Mouse (Mus musculus) neural tube, embryonic 11.5 days (tissue): ENCODE measurements around the gene Dlgap1. TPM values are rescaled to one million over a fixed set of nuclear protein-coding genes. Genes with fewer than 3 reads are reported as not detected.

Source experiments
- ATAC-seq: fragments of 200-750 bp; cut with Nextera tagmentation; 2 replicates; pipeline ENCODE4 v1.8.0; 2017; ENCODE audit warnings: moderate number of reproducible peaks, mild to moderate bottlenecking, moderate TSS enrichment, moderate library complexity; ENCODE audit not compliant: insufficient read depth, low FRiP score, low TSS enrichment
- DNase-seq: peaks from one replicate; pipeline ENCODE4 v3.0.0-alpha.2; 2015; ENCODE audit warnings: low spot score
- H3K27ac ChIP-seq: fragments of 300-500 bp; sonication (generic); 2 replicates; pipeline ENCODE4 v1.5.1; 2014; ENCODE audit warnings: low read depth, mild to moderate bottlenecking, low read length
- H3K27me3 ChIP-seq: fragments of 300-500 bp; sonication (generic); 2 replicates; pipeline ENCODE4 v1.6.1; 2014; ENCODE audit warnings: mild to moderate bottlenecking, low read length, mixed read lengths; ENCODE audit not compliant: control insufficient read depth, insufficient read depth
- H3K36me3 ChIP-seq: fragments of 300-500 bp; sonication (generic); 2 replicates; pipeline ENCODE4 v1.6.1; 2014; ENCODE audit warnings: mild to moderate bottlenecking, low read length, moderate library complexity, mixed read lengths; ENCODE audit not compliant: control insufficient read depth, insufficient read depth
- H3K4me1 ChIP-seq: fragments of 300-500 bp; sonication (generic); 2 replicates; pipeline ENCODE4 v1.6.1; 2014; ENCODE audit warnings: low read length, mixed read lengths; ENCODE audit not compliant: control insufficient read depth, insufficient read depth
- H3K4me2 ChIP-seq: fragments of 300-500 bp; sonication (generic); 2 replicates; pipeline ENCODE4 v1.6.1; 2014; ENCODE audit warnings: low read depth, mild to moderate bottlenecking, moderate library complexity
- H3K4me3 ChIP-seq: fragments of 300-500 bp; sonication (generic); 2 replicates; pipeline ENCODE4 v1.5.1; 2014; ENCODE audit warnings: low read depth, low read length
- H3K9ac ChIP-seq: fragments of 300-500 bp; sonication (generic); 2 replicates; pipeline ENCODE4 v1.6.1; 2014; ENCODE audit warnings: mild to moderate bottlenecking, low read length
- H3K9me3 ChIP-seq: fragments of 300-500 bp; sonication (generic); 2 replicates; pipeline ENCODE4 v1.6.1; 2016; ENCODE audit warnings: low read length; ENCODE audit not compliant: control insufficient read depth
- WGBS: fragments of 180-500 bp; shearing (Covaris S2); extraction: QIAGEN DNeasy Blood & Tissue Kit; methylation state at CpG from one replicate; pipeline ENCODE4 v1.1.7; 2014; 5-methylcytosine and 5-hydroxymethylcytosine counted together
- polyA plus RNA-seq: library from polyadenylated mRNA; unstranded; fragments of >200 nt; fragmentation: Nextera tagmentation; extraction: Ambion mirVana; gene quantifications from 2 replicates; pipeline ENCODE4 v1.2.1, GENCODE M21; 2014

Gene Dlgap1
- polyA plus RNA-seq, 1 experiment from 2014 or later: 5.9 TPM

DNA sequence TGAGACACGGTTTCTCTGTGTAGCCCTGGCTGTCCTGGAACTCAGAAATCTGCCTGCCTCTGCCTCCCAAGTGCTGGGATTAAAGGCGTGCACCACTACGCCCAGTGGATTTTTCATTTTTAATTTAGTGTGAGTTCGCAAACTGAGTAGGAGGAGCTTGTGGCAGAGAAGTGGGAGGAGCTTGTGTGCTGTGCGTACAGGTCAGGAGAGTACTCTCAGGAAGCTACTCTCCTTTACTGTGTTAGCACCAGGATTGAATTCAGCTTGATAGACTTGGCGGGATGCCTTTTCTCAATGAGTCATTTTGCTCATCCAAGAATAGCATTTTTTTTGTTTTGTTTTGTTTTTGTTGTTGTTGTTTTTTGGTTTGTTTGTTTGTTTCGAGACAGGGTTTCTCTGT is 793.1 kb downstream of the Dlgap1 start:
- Histone ChIP-seq H3K27ac (no peak overlapping the region), H3K36me3 (no peaks in the 10 kb centered on the region), H3K4me3 (no peak overlapping the region), H3K9me3 (no peaks in the 10 kb centered on the region), H3K4me1 (no peaks in the 10 kb centered on the region), H3K27me3 (no peaks in the 10 kb centered on the region), H3K9ac (no peak overlapping the region), H3K4me2 (no peak overlapping the region)
- ATAC-seq: no peak
- DNase-seq: no peak
- 98% methylated on average over 7 of the region's 7 CpGs for WGBS

DNA sequence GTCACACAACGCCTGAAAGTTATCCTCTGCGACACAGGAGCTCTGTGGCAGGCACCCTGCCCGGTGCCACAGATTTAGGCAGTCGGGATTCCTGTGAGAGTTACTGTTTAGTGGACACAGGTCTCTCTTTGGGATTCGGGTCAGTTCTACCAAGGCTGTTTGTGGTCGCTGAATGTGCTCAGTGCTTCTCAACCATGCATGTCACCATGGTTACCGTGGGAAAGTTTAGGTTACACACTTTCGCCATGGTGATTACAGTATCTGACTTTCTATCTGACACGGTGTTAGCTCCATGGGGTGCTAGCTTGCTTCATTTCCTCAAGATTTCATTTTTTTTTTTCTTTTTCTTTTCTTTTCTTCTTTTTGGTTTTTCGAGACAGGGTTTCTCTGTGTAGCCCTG is 793.8 kb downstream of the Dlgap1 start:
- Histone ChIP-seq H3K4me2 (no peak overlapping the region), H3K27ac (no peak overlapping the region), H3K9ac (no peak overlapping the region), H3K36me3 (no peaks in the 10 kb centered on the region), H3K4me1 (no peaks in the 10 kb centered on the region), H3K4me3 (no peak overlapping the region), H3K9me3 (no peaks in the 10 kb centered on the region), H3K27me3 (no peaks in the 10 kb centered on the region)
- DNase-seq (no peak), ATAC-seq (no peak)
- 88% methylated on average over 10 of the region's 10 CpGs for WGBS

DNA sequence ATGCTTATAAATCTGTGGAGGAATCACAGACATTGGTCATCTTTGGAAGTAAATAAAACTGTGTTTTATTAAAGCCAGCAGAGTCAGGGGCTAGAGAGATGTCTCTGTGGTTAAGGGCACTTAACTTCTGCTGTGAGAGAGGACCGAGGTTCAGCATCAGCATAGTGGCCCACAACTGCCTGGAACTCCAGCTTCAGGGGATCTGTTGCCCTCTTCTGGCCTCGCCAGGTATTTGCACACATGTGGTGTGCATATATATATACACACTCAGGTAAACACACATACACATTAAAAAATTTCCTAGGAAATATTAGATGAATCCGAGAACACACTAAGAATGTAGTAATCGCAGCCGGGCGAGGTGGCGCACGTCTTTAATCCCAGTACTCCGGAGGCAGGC is 796.5 kb downstream of the Dlgap1 start:
- WGBS: 96% methylated on average over 9 of the region's 9 CpGs
- no peak for DNase-seq
- Histone ChIP-seq H3K27ac (no peak overlapping the region), H3K4me2 (no peak overlapping the region), H3K4me1 (no peaks in the 10 kb centered on the region), H3K36me3 (no peaks in the 10 kb centered on the region), H3K9ac (no peak overlapping the region), H3K9me3 (no peaks in the 10 kb centered on the region), H3K27me3 (no peaks in the 10 kb centered on the region), H3K4me3 (no peak overlapping the region)
- no peak for ATAC-seq

- WGBS: 92% methylated on average over 18 of the region's 18 CpGs
Observed at GRCm38 (mm10) chr17:70765976-70766375, 797.1 kb downstream of the Dlgap1 start.

DNA sequence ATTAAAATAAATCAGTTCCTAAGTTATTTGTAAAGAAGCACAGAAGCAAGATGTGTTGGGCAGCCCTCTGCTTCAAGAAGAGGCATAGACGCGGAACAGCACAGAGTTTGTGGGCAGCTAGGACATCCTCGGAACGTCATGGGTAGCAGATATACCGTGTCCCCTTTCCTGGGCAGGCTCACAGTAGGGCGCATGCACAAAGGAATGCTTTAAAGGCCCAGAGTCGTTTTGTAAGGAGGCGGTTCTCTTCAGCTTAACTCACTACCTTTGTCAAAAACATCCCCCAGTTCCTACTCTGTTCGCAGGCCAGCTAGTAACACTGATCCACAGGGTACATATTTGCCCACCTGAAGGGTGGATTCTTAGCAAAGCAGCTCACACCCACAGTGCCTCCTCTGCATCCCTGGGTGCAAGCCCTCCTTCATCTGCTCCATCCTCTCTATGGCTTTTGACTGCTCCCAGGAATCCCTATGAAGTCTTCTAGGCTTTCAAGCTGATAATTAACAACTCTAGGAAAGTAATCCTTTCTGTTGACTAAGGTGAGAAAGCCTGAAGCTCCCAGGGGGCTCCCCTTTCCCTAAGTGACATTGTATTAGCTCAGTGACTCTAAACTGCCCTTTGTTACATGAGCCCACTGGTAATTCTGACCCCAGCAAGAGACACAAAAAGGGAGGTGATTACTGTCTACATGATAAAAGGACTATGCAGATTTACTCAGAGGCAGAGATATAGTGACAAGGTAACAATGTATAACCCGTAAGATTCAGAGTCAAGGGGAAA is 803.4 kb downstream of the Dlgap1 start:
- H3K4me1 ChIP-seq: peaks cover 2% of the 10 kb centered on the region; the same call in 1 of the 2 replicates
- H3K4me2 ChIP-seq: no peak overlapping the region
- no peaks in the 10 kb centered on the region for H3K27me3 ChIP-seq
- no peaks in the 10 kb centered on the region for H3K36me3 ChIP-seq
- H3K4me3 ChIP-seq: no peak overlapping the region
- H3K27ac ChIP-seq: no peak overlapping the region
- ATAC-seq: no peak
- WGBS: 6% methylated on average over 10 of the region's 10 CpGs
- DNase-seq: no peak
- no peak overlapping the region for H3K9ac ChIP-seq
- H3K9me3 ChIP-seq: no peaks in the 10 kb centered on the region

More at GRCm38 (mm10) chr17:70765976-70766375, 797.1 kb downstream of the Dlgap1 start:
- ATAC-seq (no peak), DNase-seq (no peak)
- no peak overlapping the region for H3K27ac ChIP-seq
- H3K4me2 ChIP-seq: no peak overlapping the region
- no peaks in the 10 kb centered on the region for H3K4me1 ChIP-seq
- H3K36me3 ChIP-seq: no peaks in the 10 kb centered on the region
- H3K9ac ChIP-seq: no peak overlapping the region
- no peaks in the 10 kb centered on the region for H3K27me3 ChIP-seq
- H3K9me3 ChIP-seq: no peaks in the 10 kb centered on the region
- no peak overlapping the region for H3K4me3 ChIP-seq

- Histone ChIP-seq H3K4me3 (no peak overlapping the region), H3K4me2 (no peak overlapping the region), H3K36me3 (no peaks in the 10 kb centered on the region), H3K27me3 (no peaks in the 10 kb centered on the region), H3K9me3 (no peaks in the 10 kb centered on the region), H3K4me1 (peaks cover 8% of the 10 kb centered on the region; the same call in 1 of the 2 replicates), H3K9ac (no peak overlapping the region), H3K27ac (no peak overlapping the region)
- no peak for ATAC-seq
- no peak for DNase-seq
- WGBS: 10% methylated on average over 7 of the region's 7 CpGs
Observed at GRCm38 (mm10) chr17:70779770-70780169, 810.9 kb downstream of the Dlgap1 start.

DNA sequence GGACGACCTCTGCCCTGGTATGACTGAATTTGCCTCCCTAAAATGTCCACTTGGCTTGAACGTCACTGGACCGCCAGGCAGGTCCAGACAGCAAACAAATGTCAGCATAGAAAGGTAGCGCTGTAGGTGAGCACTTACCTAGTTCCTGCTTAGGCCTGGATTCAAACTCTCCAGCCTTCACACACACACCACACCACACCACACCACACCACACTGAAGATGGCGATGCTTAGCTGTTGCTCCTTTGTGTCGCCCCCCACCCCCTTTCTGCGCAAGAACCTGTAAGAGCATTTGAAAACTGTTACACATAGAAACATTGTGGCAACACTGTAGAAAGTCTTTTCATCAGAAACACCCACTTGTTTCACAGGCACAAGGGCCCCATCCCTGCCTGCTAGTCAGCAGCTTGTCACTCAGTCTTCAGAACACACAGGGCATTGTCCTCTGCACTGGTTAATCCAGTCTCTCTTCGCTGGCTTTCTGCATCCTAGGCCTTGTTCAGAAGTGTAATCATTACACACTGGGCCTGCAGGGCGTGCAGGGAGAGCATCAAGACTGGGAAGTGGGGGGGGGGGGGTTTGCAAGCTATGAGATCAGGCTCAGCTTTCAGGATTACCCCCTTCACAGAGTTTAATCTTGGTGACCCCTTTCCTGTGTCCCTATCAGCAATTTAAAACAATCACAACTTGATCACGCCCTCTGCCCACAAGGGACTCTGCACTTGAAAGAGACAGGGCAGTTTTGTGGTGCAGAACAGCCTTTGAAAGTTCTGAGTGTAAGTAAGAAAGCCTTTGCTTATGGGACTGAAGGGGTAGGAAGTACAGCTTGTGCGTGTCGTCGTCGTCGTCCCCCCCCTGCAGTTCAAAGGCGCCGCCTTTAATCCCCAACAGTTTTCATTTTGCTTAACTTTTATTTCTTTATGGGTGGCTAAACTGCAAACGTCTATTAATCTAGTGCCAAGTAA is 812.1 kb downstream of the Dlgap1 start:
- ATAC-seq (peak; percentile 55), DNase-seq (peak; percentile 27)
- H3K4me2 ChIP-seq: no peak overlapping the region
- no peaks in the 10 kb centered on the region for H3K27me3 ChIP-seq
- peak overlapping the region; percentile 14; the same call in 1 of the 2 replicates for H3K9ac ChIP-seq
- no peak overlapping the region for H3K4me3 ChIP-seq
- no peaks in the 10 kb centered on the region for H3K9me3 ChIP-seq
- H3K27ac ChIP-seq: 0 out of 2 replicates have a peak overlapping the region, but pooled peaks have one; percentile 14
- WGBS: 37% methylated on average over 18 of the region's 18 CpGs
- H3K4me1 ChIP-seq: peaks cover 8% of the 10 kb centered on the region; the same call in 1 of the 2 replicates
- H3K36me3 ChIP-seq: no peaks in the 10 kb centered on the region

DNA sequence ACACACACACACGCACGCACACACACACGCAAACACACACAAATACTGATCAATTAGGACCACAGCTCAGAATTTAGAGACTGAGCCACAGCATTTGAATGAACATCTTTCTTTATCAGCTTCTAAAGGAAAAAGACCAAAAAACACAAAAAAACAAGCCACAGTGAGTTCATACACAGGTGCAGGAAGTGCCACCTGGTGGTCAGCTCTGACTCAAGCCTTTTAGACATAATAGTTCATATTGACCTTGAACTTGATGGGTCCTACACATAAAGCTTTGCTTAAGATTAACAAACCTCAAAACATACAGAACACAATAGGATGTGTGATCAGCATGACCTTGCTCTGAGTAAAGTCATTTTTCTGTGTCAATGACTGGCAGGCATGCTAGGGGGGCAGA is 814.4 kb downstream of the Dlgap1 start:
- H3K9me3 ChIP-seq: no peaks in the 10 kb centered on the region
- ATAC-seq (no peak), DNase-seq (no peak)
- WGBS: 94% methylated on average over 3 of the region's 3 CpGs
- H3K4me1 ChIP-seq: peaks cover 8% of the 10 kb centered on the region; the same call in 1 of the 2 replicates
- H3K9ac ChIP-seq: no peak overlapping the region
- H3K4me3 ChIP-seq: no peak overlapping the region
- H3K4me2 ChIP-seq: no peak overlapping the region
- H3K27me3 ChIP-seq: no peaks in the 10 kb centered on the region
- H3K36me3 ChIP-seq: no peaks in the 10 kb centered on the region
- H3K27ac ChIP-seq: no peak overlapping the region
